Mouse (Mus musculus) bone marrow, adult 2 months (tissue): Measurements from ENCODE around the gene Dnajb2. TPM values are rescaled to one million over a fixed set of nuclear protein-coding genes. Genes with fewer than 3 reads are reported as not detected.
A peak's percentile ranks its signal among the peaks of the same experiment; 100 is the strongest.

ENCODE experiments used
- H3K27ac ChIP-seq: fragments of 200-500 bp; 2 replicates; pipeline ENCODE4 v1.5.1; 2012; ENCODE audit warnings: low read depth, mild to moderate bottlenecking, control low read depth, inconsistent platforms, low read length; ENCODE audit not compliant: control insufficient read depth, poor library complexity, insufficient read depth
- H3K4me1 ChIP-seq: fragments of 200-500 bp; 2 replicates; pipeline ENCODE4 v1.6.1; 2011; ENCODE audit warnings: low read length; ENCODE audit not compliant: control insufficient read depth, insufficient read depth
- H3K4me3 ChIP-seq: fragments of 200-500 bp; replicated peaks from 2 replicates; pipeline ENCODE3; 2011; ENCODE audit warnings: mild to moderate bottlenecking, low read depth, low read length, control low read depth; ENCODE audit not compliant: control insufficient read depth
- CTCF ChIP-seq: fragments of 200-500 bp; IDR thresholded peaks from 2 replicates; pipeline ENCODE4 v1.5.1; 2011; ENCODE audit warnings: low read length, control low read depth; ENCODE audit not compliant: control insufficient read depth, insufficient read depth
- POLR2A ChIP-seq: fragments of 200-500 bp; IDR thresholded peaks from 2 replicates; pipeline ENCODE4 v1.6.1; 2011; ENCODE audit warnings: low read depth, mild to moderate bottlenecking, control low read depth, low read length, borderline replicate concordance; ENCODE audit not compliant: control insufficient read depth
- WGBS: fragments of 180-500 bp; shearing (Covaris S2); methylation state at CpG from one replicate; pipeline ENCODE4 v1.1.7; 2018; 5-methylcytosine and 5-hydroxymethylcytosine counted together
- polyA plus RNA-seq: library from polyadenylated mRNA; stranded (reverse); fragments of >200 nt; gene quantifications from 2 replicates; pipeline ENCODE4 v1.2.4, GENCODE M21; 2011; ENCODE audit warnings: low replicate concordance; ENCODE audit not compliant: missing spikeins, insufficient read depth, insufficient read length

The Dnajb2 gene
- polyA plus RNA-seq, 1 experiment = 119 TPM

GRCm38 (mm10) chr1:75252308-75252707 is 16.1 kb downstream of the Dnajb2 start:
- Histone ChIP-seq H3K27ac (no peak overlapping the region), H3K4me1 (peaks cover 1% of the 10 kb centered on the region)

GRCm38 (mm10) chr1:75253029-75253428 is 16.8 kb downstream of the Dnajb2 start:
- no peak overlapping the region for H3K27ac ChIP-seq
- no peak overlapping the region for H3K4me3 ChIP-seq
- WGBS = 84% methylated on average over 16 of the region's 16 CpGs
- no peak for TF ChIP-seq CTCF
- no peak for TF ChIP-seq POLR2A
- H3K4me1 ChIP-seq = peaks cover 1% of the 10 kb centered on the region

More at GRCm38 (mm10) chr1:75252308-75252707, 16.1 kb downstream of the Dnajb2 start:
- no peak for TF ChIP-seq CTCF
- TF ChIP-seq POLR2A = no peak
- H3K4me3 ChIP-seq = no peak overlapping the region
- WGBS = 87% methylated on average over 13 of the region's 13 CpGs

- TF ChIP-seq CTCF (peak; percentile 75), POLR2A (no peak)
- Histone ChIP-seq H3K4me1 (peaks cover 1% of the 10 kb centered on the region), H3K4me3 (no peak overlapping the region), H3K27ac (no peak overlapping the region)
- WGBS = 53% methylated on average over 16 of the region's 16 CpGs
These were observed 17.8 kb downstream of the Dnajb2 start for GRCm38 (mm10) chr1:75253849-75254624.

GRCm38 (mm10) chr1:75254625-75255013 is 18.4 kb downstream of the Dnajb2 start:
- Histone ChIP-seq H3K4me1 (peaks cover 1% of the 10 kb centered on the region), H3K4me3 (no peak overlapping the region), H3K27ac (no peak overlapping the region)
- TF ChIP-seq CTCF (no peak), POLR2A (no peak)
- WGBS = 72% methylated on average over 8 of the region's 8 CpGs

- peaks cover 1% of the 10 kb centered on the region for H3K4me1 ChIP-seq
- TF ChIP-seq POLR2A (no peak), CTCF (no peak)
- H3K4me3 ChIP-seq = no peak overlapping the region
- 37% methylated on average over 10 of the region's 10 CpGs for WGBS
- no peak overlapping the region for H3K27ac ChIP-seq
These were observed 19.4 kb downstream of the Dnajb2 start for GRCm38 (mm10) chr1:75255516-75256046.

- Histone ChIP-seq H3K4me3 (no peak overlapping the region), H3K27ac (no peak overlapping the region), H3K4me1 (no peaks in the 10 kb centered on the region)
- no peak for TF ChIP-seq CTCF
- no peak for TF ChIP-seq POLR2A
These were observed 25.1 kb downstream of the Dnajb2 start for GRCm38 (mm10) chr1:75261278-75261677.

GRCm38 (mm10) chr1:75262969-75263951 is 27.1 kb downstream of the Dnajb2 start:
- no peak for TF ChIP-seq CTCF
- TF ChIP-seq POLR2A = no peak
- H3K27ac ChIP-seq = no peak overlapping the region
- 3% methylated on average over 40 of the region's 40 CpGs for WGBS
- H3K4me1 ChIP-seq = no peaks in the 10 kb centered on the region
- no peak overlapping the region for H3K4me3 ChIP-seq
